ENCODE assay signal across 24 mouse cellular contexts in genomic region chr3:104455506-104456275, GRCm38 (mm10).
"Had no signal": no experiment of that assay in that cellular context is flagged by ENCODE, and none has a peak within 500 bp of the region (broad histone marks: within the 10 kb centered on the region; RNA-seq: fewer than 3 reads in every experiment).

No protein-coding gene starts in this region.

- ATAC-seq: hindbrain, postnatal 0 days; intestine, embryonic 16.5 days had no signal

- H3K27ac ChIP-seq: heart, embryonic 13.5 days; heart, embryonic 15.5 days; hindbrain, embryonic 13.5 days; hindbrain, embryonic 15.5 days; hindbrain, postnatal 0 days; kidney, embryonic 15.5 days; kidney, postnatal 0 days; left cerebral cortex, adult 2 months; limb, embryonic 10.5 days; limb, embryonic 12.5 days; liver, embryonic 13.5 days; liver, embryonic 15.5 days had no signal

- H3K9me3 ChIP-seq: heart, embryonic 13.5 days; heart, embryonic 15.5 days; hindbrain, embryonic 13.5 days; hindbrain, embryonic 15.5 days; kidney, embryonic 15.5 days; limb, embryonic 10.5 days; limb, embryonic 12.5 days; liver, embryonic 13.5 days; liver, embryonic 15.5 days had no signal

- H3K4me2 ChIP-seq: heart, embryonic 11.5 days; heart, embryonic 13.5 days; heart, embryonic 15.5 days; hindbrain, embryonic 13.5 days; hindbrain, embryonic 15.5 days; kidney, embryonic 15.5 days; limb, embryonic 12.5 days; liver, embryonic 11.5 days; liver, embryonic 13.5 days; liver, embryonic 15.5 days had no signal

- H3K9ac ChIP-seq: heart, embryonic 13.5 days; heart, embryonic 15.5 days; hindbrain, embryonic 13.5 days; hindbrain, embryonic 15.5 days; kidney, embryonic 15.5 days; limb, embryonic 12.5 days; liver, embryonic 13.5 days; liver, embryonic 15.5 days had no signal

- DNase-seq: gastrocnemius, postnatal 14 days; gastrocnemius, postnatal 36 days; heart, adult 18-20 months; kidney, adult 11 months; kidney, adult 2 months; kidney, adult 9 months; kidney, postnatal 14 days; kidney, postnatal 36 days; liver; liver, embryonic 13.5 days had no signal

- H3K4me1 ChIP-seq: heart, embryonic 15.5 days; hindbrain, embryonic 13.5 days; hindbrain, embryonic 15.5 days; kidney, embryonic 15.5 days; limb, embryonic 10.5 days; limb, embryonic 12.5 days; liver, embryonic 13.5 days; liver, embryonic 15.5 days had no signal

- H3K27me3 ChIP-seq: heart, embryonic 13.5 days; heart, embryonic 15.5 days; hindbrain, embryonic 13.5 days; hindbrain, embryonic 15.5 days; kidney, embryonic 15.5 days; limb, embryonic 12.5 days; liver, embryonic 13.5 days; liver, embryonic 15.5 days had no signal

- H3K4me3 ChIP-seq: heart, embryonic 13.5 days; heart, embryonic 15.5 days; hindbrain, embryonic 13.5 days; hindbrain, embryonic 15.5 days; kidney, embryonic 15.5 days; left cerebral cortex, adult 2 months; limb, embryonic 10.5 days; limb, embryonic 12.5 days; liver, embryonic 13.5 days; liver, embryonic 15.5 days had no signal
